Mouse (Mus musculus) CH12.LX (cell line): ENCODE measurements around the gene Vwa5b2. TPM values are rescaled to one million over a fixed set of nuclear protein-coding genes. Genes with fewer than 3 reads are reported as not detected.

Source experiments
- DNase-seq: peaks from one replicate; pipeline ENCODE4 v3.0.0-alpha.2; 2013; ENCODE audit errors: extremely low read depth
- H3K27ac ChIP-seq: 2 replicates; pipeline ENCODE4 v1.5.1; 2012; ENCODE audit warnings: low read depth, mild to moderate bottlenecking, control low read depth, moderate library complexity; ENCODE audit not compliant: insufficient read depth
- H3K27me3 ChIP-seq: replicated peaks from 2 replicates; pipeline ENCODE3; 2012; ENCODE audit warnings: inconsistent platforms
- H3K36me3 ChIP-seq, 2 experiments: replicated peaks in 1 of 2; 2 replicates each; pipeline versions ENCODE3 to v1.6.1; 2012; ENCODE audit warnings: inconsistent platforms in 1 of 2, low read length in 1 of 2, mild to moderate bottlenecking in 1 of 2, mixed read lengths in 1 of 2, moderate library complexity in 1 of 2; ENCODE audit not compliant: control insufficient read depth in 1 of 2, insufficient read depth in 1 of 2
- H3K4me1 ChIP-seq, 2 experiments: 2 replicates each; pipeline ENCODE4 v1.6.1; 2012; ENCODE audit warnings: inconsistent platforms in 1 of 2, moderate library complexity in 1 of 2; ENCODE audit not compliant: insufficient read depth in 2 of 2, control insufficient read depth in 1 of 2
- H3K4me2 ChIP-seq: 2 replicates; pipeline ENCODE4 v1.6.1; 2012; ENCODE audit warnings: low read depth, mild to moderate bottlenecking, control low read depth; ENCODE audit not compliant: poor library complexity, insufficient read depth, severe bottlenecking
- H3K4me3 ChIP-seq, 3 experiments: fragments of 150-350 bp in 1 of 3; sonication (generic) in 1 of 3; replicated peaks in 1 of 3; 2 replicates each; pipeline versions ENCODE3 to v1.5.1; 2011 to 2012; ENCODE audit warnings: low read depth in 2 of 3, low read length in 2 of 3, mild to moderate bottlenecking in 2 of 3, moderate library complexity in 2 of 3, control low read depth in 1 of 3, improper control_type of control experiment in 1 of 3, inconsistent platforms in 1 of 3, mixed read lengths in 1 of 3; ENCODE audit not compliant: poor library complexity in 1 of 3
- H3K79me2 ChIP-seq: replicated peaks from 2 replicates; pipeline ENCODE4 v1.6.1; 2012; ENCODE audit warnings: mild to moderate bottlenecking, moderate library complexity; ENCODE audit not compliant: control insufficient read depth, poor library complexity, insufficient read depth, severe bottlenecking; ENCODE audit errors: extremely low read depth
- H3K9ac ChIP-seq: 2 replicates; pipeline ENCODE4 v1.6.1; 2012; ENCODE audit warnings: low read depth, mild to moderate bottlenecking, control low read depth, moderate library complexity; ENCODE audit not compliant: insufficient read depth
- H3K9me3 ChIP-seq: replicated peaks from 2 replicates; pipeline ENCODE3; 2012; ENCODE audit warnings: low read length, inconsistent platforms, mixed read lengths
- CHD1 ChIP-seq: IDR thresholded peaks from 2 replicates; pipeline ENCODE4 v1.6.1; 2012; ENCODE audit warnings: low read depth, low read length, improper control_type of control experiment, inconsistent platforms
- CHD2 ChIP-seq: IDR thresholded peaks from 2 replicates; pipeline ENCODE4 v1.6.1; 2011; ENCODE audit warnings: low read length, improper control_type of control experiment
- ELF1 ChIP-seq: IDR thresholded peaks from 2 replicates; pipeline ENCODE4 v1.6.1; 2014; ENCODE audit warnings: low read depth, mild to moderate bottlenecking, inconsistent platforms, low read length, improper control_type of control experiment
- ETS1 ChIP-seq: conservative IDR thresholded peaks from 2 replicates; pipeline ENCODE4 v1.6.1; 2012; ENCODE audit warnings: low read depth, mild to moderate bottlenecking, inconsistent platforms, low read length, improper control_type of control experiment, moderate library complexity
- IRF4 ChIP-seq: IDR thresholded peaks from 2 replicates; pipeline ENCODE4 v1.6.1; 2014; ENCODE audit warnings: low read depth, mild to moderate bottlenecking, inconsistent platforms, low read length, improper control_type of control experiment
- JUN ChIP-seq: IDR thresholded peaks from 2 replicates; pipeline ENCODE4 v1.6.1; 2011; ENCODE audit warnings: low read depth, mild to moderate bottlenecking, low read length, improper control_type of control experiment, moderate library complexity; ENCODE audit not compliant: insufficient read depth
- JUND ChIP-seq: conservative IDR thresholded peaks from 2 replicates; pipeline ENCODE4 v1.6.1; 2011; ENCODE audit warnings: low read depth, low read length, improper control_type of control experiment
- KAT2A ChIP-seq: IDR thresholded peaks from 2 replicates; pipeline ENCODE4 v1.6.1; 2012; ENCODE audit warnings: low read length, improper control_type of control experiment, inconsistent platforms; ENCODE audit not compliant: insufficient replicate concordance
- MAFK ChIP-seq: IDR thresholded peaks from 2 replicates; pipeline ENCODE4 v1.6.1; 2011; ENCODE audit warnings: low read length, improper control_type of control experiment; ENCODE audit not compliant: insufficient replicate concordance
- MAZ ChIP-seq: IDR thresholded peaks from 2 replicates; pipeline ENCODE4 v1.6.1; 2012; ENCODE audit warnings: low read depth, mild to moderate bottlenecking, inconsistent platforms, low read length, improper control_type of control experiment, moderate library complexity
- MEF2A ChIP-seq: IDR thresholded peaks from 2 replicates; pipeline ENCODE4 v1.6.1; 2014; ENCODE audit warnings: low read depth, mild to moderate bottlenecking, inconsistent platforms, low read length, improper control_type of control experiment, borderline replicate concordance
- MXI1 ChIP-seq: IDR thresholded peaks from 2 replicates; pipeline ENCODE4 v1.6.1; 2011; ENCODE audit warnings: mild to moderate bottlenecking, low read depth, low read length, improper control_type of control experiment
- MYC ChIP-seq: IDR thresholded peaks from 2 replicates; pipeline ENCODE4 v1.6.1; 2011; ENCODE audit warnings: low read depth, mild to moderate bottlenecking, improper control_type of control experiment, low read length
- SIN3A ChIP-seq: IDR thresholded peaks from 2 replicates; pipeline ENCODE4 v1.6.1; 2012; ENCODE audit warnings: low read length, improper control_type of control experiment, inconsistent platforms
- TBP ChIP-seq: conservative IDR thresholded peaks from 2 replicates; pipeline ENCODE4 v1.6.1; 2011; ENCODE audit warnings: low read depth, low read length, improper control_type of control experiment
- TCF12 ChIP-seq: IDR thresholded peaks from 2 replicates; pipeline ENCODE4 v1.6.1; 2014; ENCODE audit warnings: low read depth, mild to moderate bottlenecking, inconsistent platforms, low read length, improper control_type of control experiment
- UBTF ChIP-seq: IDR thresholded peaks from 2 replicates; pipeline ENCODE4 v1.6.1; 2012; ENCODE audit warnings: low read depth, mild to moderate bottlenecking, inconsistent platforms, low read length, improper control_type of control experiment, moderate library complexity
- ZMIZ1 ChIP-seq: IDR thresholded peaks from 2 replicates; pipeline ENCODE4 v1.6.1; 2012; ENCODE audit warnings: low read depth, mild to moderate bottlenecking, inconsistent platforms, low read length, improper control_type of control experiment
- dilution Hi-C: fragments of 300-500 bp; cut with MboI; formaldehyde crosslinking; loops from 2 replicates; pipeline ENCODE4 v1.14.3; 2020; ENCODE audit warnings: low sequenced_read_pairs; ENCODE audit not compliant: extremely low pct_unique_long_range_greater_than_20kb, extremely low pct_ligation_motif_present
- in situ Hi-C: fragments of 300-500 bp; cut with MboI; formaldehyde crosslinking; loops from 3 replicates; pipeline ENCODE4 v1.14.3; 2019; ENCODE audit warnings: low sequenced_read_pairs, low pct_ligation_motif_present, low pct_unique_long_range_greater_than_20kb, mixed read lengths
- polyA plus RNA-seq: library from polyadenylated mRNA; unstranded; fragments of >175 nt; gene quantifications from 2 replicates; pipeline ENCODE4 v1.2.1, GENCODE M21; 2012; ENCODE audit warnings: low read depth; ENCODE audit not compliant: insufficient read length
- total RNA-seq, 2 experiments: library from RNA; depleted of rRNA; stranded (reverse); fragments of 300-350 nt in 1 of 2; fragments of >200 nt in 1 of 2; gene quantifications; 2 replicates each; pipeline ENCODE4 v1.2.3; 2012 to 2014

Vwa5b2 gene
- total RNA-seq (2012; rRNA removed), result not detected in 2 replicates
- not detected in 2 replicates for total RNA-seq (2014; rRNA removed)
- polyA plus RNA-seq, result 0.27 and 0.29 TPM in 2 replicates

GRCm38 (mm10) chr16:20589366-20589938 is at the start of gene Vwa5b2:
Vwa5b2 (plus strand) TSS chr16:20589471.
- Histone ChIP-seq H3K4me3 (peak within 1 kb of the TSS in 1 of 3 experiments; percentile 25), H3K27me3 (peaks cover 63% of the 10 kb centered on the region)
- in situ Hi-C loops, result no loop called here

GRCm38 (mm10) chr16:20539649-20540048 is 49.6 kb upstream of the Vwa5b2 start:
- Histone ChIP-seq H3K9me3 (peaks cover 4% of the 10 kb centered on the region), H3K27me3 (no peaks in the 10 kb centered on the region), H3K4me2 (no peak overlapping the region), H3K36me3 (peaks cover 56 to 64% of the 10 kb centered on the region in 2 experiments), H3K27ac (no peak overlapping the region), H3K9ac (no peak overlapping the region), H3K4me3 (no peak overlapping the region), H3K4me1 (peaks cover 5 to 32% of the 10 kb centered on the region in 2 experiments), H3K79me2 (peaks cover 36% of the 10 kb centered on the region)
- DNase-seq, result no peak
- no peak for TF ChIP-seq JUND
- no peak for TF ChIP-seq SIN3A
- TF ChIP-seq CHD2, result no peak
- TF ChIP-seq UBTF, result no peak
- no peak for TF ChIP-seq IRF4
- no peak for TF ChIP-seq JUN
- TF ChIP-seq MEF2A, result no peak
- TF ChIP-seq MYC, result no peak
- dilution Hi-C loops (no loop called here), in situ Hi-C loops (no loop called here)

More at GRCm38 (mm10) chr16:20589366-20589938, at the start of gene Vwa5b2:
- Histone ChIP-seq H3K4me1 (peaks cover 0 to 11% of the 10 kb centered on the region in 2 experiments; a peak in 2 of 4 replicates), H3K27ac (no peak within 1 kb of the TSS), H3K36me3 (no peaks in the 10 kb centered on the region), H3K79me2 (no peaks in the 10 kb centered on the region), H3K9ac (no peak within 1 kb of the TSS), H3K4me2 (peak within 1 kb of the TSS; percentile 73), H3K9me3 (peaks cover 7% of the 10 kb centered on the region)
- dilution Hi-C loops, result no loop called here
- TF ChIP-seq ELF1 (no peak), TBP (no peak), MAFK (no peak), MAZ (no peak), UBTF (no peak), MXI1 (no peak), CHD2 (no peak), MEF2A (no peak), ZMIZ1 (no peak), CHD1 (no peak), ETS1 (no peak), KAT2A (no peak), TCF12 (no peak)
- no peak for DNase-seq
